Mouse (Mus musculus): Measurements from ENCODE around the gene Calr.

DNA sequence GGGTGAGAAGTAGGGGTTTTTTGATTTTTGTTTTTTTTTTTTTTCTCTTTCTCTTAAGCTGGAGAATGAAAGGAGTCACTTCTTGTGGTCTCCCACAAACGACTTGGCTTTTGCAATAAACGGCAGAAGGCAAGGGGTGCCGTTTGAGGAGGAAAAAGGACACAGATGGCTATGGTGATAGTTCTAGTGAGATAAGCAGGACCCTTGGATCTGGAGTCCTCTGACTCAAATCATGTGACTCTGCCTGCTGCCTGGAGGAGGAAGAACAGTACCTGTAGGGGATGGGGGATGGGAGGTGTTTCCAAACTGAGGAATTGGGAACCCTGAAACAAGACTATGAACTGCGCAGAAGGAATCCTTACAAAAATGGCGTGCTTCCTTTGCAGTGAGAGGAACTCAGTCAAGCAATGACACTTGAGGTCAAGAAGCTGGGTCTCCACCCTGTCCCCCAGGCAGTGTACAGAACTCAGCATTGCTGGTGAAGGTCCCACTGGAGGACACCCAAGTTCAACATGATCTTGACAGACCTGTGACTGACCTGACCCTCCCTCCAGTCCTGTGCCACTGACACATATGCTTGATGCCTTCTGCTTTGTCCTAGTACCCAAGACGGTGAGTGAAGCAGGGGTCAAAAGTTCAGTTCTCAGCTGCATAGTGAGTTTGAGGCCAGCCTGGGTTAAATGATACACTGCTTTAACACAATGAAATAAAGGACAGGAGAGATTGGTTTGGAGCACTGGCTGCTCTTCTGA lies 1.1 kb upstream of the Calr start:
- TF ChIP-seq CTCF (IDR thresholded peaks at IDR 0.05; ENCODE audit: insufficient read depth, low read length), result no peak
- no peak for TF ChIP-seq POLR2A (IDR thresholded peaks at IDR 0.05; ENCODE audit: borderline replicate concordance, extremely low read depth, low read depth, low read length)

Data from lung, adult 2 months (tissue).